Mouse (Mus musculus) forebrain, postnatal 0 days (tissue): Measurements from ENCODE around the gene I0C0044D17Rik. TPM values are rescaled to one million over a fixed set of nuclear protein-coding genes. Genes with fewer than 3 reads are reported as not detected.
A peak's percentile ranks its signal among the peaks of the same experiment; 100 is the strongest.
"Not testable (repeated sequence)": the region's sequence is repeated elsewhere in the genome, so short reads cannot be mapped to it uniquely, and the experiment has no call there.

Experiments used
- ATAC-seq: fragments of 200-750 bp; cut with Nextera tagmentation; 2 replicates; pipeline ENCODE4 v1.8.0; 2017; ENCODE audit warnings: mild to moderate bottlenecking, moderate library complexity
- DNase-seq: peaks from one replicate; pipeline ENCODE4 v3.0.0-alpha.2; 2015
- H3K27ac ChIP-seq: fragments of 300-500 bp; sonication (generic); 2 replicates; pipeline ENCODE4 v1.5.1; 2014; ENCODE audit warnings: low read depth, mild to moderate bottlenecking, antibody characterized with exemption, low read length, moderate library complexity, mixed read lengths
- H3K27me3 ChIP-seq: fragments of 300-500 bp; sonication (generic); 2 replicates; pipeline ENCODE4 v1.6.1; 2014; ENCODE audit warnings: mild to moderate bottlenecking, low read length, mixed read lengths; ENCODE audit not compliant: insufficient read depth
- H3K36me3 ChIP-seq: fragments of 300-500 bp; sonication (generic); 2 replicates; pipeline ENCODE4 v1.6.1; 2014; ENCODE audit warnings: mild to moderate bottlenecking, moderate library complexity; ENCODE audit not compliant: insufficient read depth
- H3K4me1 ChIP-seq: fragments of 300-500 bp; sonication (generic); 2 replicates; pipeline ENCODE4 v1.6.1; 2014; ENCODE audit warnings: antibody characterized with exemption; ENCODE audit not compliant: insufficient read depth
- H3K4me2 ChIP-seq: fragments of 300-500 bp; sonication (generic); 2 replicates; pipeline ENCODE4 v1.6.1; 2014; ENCODE audit warnings: low read depth, mild to moderate bottlenecking, moderate library complexity
- H3K4me3 ChIP-seq: fragments of 300-500 bp; sonication (generic); 2 replicates; pipeline ENCODE4 v1.5.1; 2014; ENCODE audit warnings: low read depth, low read length, mixed read lengths
- H3K9ac ChIP-seq: fragments of 300-500 bp; sonication (generic); 2 replicates; pipeline ENCODE4 v1.6.1; 2014; ENCODE audit warnings: mild to moderate bottlenecking
- H3K9me3 ChIP-seq: fragments of 300-500 bp; sonication (generic); 2 replicates; pipeline ENCODE4 v1.6.1; 2016; ENCODE audit warnings: low read length
- CTCF ChIP-seq: sonication (generic); IDR thresholded peaks from 2 replicates; pipeline ENCODE4 v1.5.1; 2016; ENCODE audit warnings: antibody characterized with exemption, control low read depth, low read depth
- WGBS: fragments of 180-500 bp; shearing (Covaris S2); extraction: QIAGEN DNeasy Blood & Tissue Kit; methylation state at CpG from one replicate; pipeline ENCODE4 v1.1.7; 2014; 5-methylcytosine and 5-hydroxymethylcytosine counted together
- polyA plus RNA-seq: library from polyadenylated mRNA; unstranded; fragments of >200 nt; fragmentation: Nextera tagmentation; extraction: Ambion mirVana; gene quantifications from 2 replicates; pipeline ENCODE4 v1.2.1, GENCODE M21; 2015
- total RNA-seq: library from RNA; depleted of rRNA; stranded (reverse); fragments of >200 nt; gene quantifications from 2 replicates; pipeline ENCODE4 v1.2.3, GENCODE M21; 2014; rRNA removed

The I0C0044D17Rik gene
- not detected in 2 replicates for total RNA-seq
- not detected in 2 replicates for polyA plus RNA-seq

DNA sequence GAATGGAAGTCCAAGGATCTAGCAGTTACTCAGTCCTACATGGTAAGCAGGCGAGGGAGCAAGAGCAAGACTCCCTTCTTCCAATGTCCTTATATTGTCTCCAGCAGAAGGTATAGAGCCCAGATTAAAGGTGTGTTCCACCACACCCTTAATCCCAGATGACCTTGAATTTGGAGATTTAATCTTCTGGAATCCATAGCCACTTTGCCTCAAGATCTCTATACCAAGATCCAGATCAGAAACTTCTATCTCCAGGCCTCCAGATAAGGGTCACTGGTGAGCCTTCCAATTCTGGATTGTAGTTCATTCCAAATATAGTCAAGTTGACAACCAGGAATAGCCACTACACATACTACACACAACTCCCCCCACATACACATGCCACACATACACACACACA is at the start of gene I0C0044D17Rik:
TSS of gene I0C0044D17Rik (minus strand) at position 101 of the 400 bp plus-strand sequence.
- not testable (repeated sequence) for H3K36me3 ChIP-seq, H3K27ac ChIP-seq, H3K4me1 ChIP-seq, H3K27me3 ChIP-seq, H3K4me3 ChIP-seq, H3K9me3 ChIP-seq, H3K4me2 ChIP-seq, DNase-seq, H3K9ac ChIP-seq, ATAC-seq
- WGBS = 97% methylated on average over 1 of the region's 1 CpGs

DNA sequence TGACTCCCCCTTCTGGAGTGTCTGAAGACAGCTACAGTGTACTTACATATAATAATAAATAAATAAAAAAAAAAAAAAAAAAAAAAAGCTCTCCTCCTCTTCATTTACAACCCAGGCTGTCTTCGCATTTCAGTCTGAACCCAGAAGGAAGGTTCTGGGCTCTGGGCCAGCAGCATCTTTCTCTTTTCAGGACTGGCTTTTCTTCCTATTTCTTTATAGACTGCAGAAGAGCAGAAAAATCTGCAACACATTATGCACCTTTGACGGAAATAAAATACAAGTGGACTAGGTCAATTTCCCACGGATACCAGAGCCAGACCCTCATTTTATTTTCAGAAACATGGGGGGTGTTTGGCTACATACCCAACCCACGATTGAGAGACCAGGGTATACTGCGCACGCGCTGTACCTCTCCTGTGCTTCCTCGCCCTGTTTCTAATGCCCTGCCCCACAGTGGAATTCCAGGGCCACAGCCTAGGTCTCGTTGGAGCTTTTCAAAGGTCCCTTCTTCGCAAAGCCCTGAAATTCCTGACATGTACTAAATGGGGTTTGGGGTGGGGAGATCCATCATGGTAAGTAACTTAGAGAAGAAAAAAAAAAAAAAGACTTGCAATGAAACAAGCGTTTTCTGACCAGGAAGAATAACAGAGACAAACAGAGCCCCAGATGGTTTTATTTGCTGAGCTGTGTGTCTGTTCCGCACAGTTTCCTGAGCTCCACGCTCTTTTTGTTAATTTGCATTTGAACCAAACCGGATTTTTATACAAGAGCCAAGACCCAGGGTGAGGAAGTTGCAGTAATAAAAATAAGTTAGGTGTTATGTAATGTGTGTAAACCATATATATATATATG is 42.0 kb upstream of the I0C0044D17Rik start:
- no peak overlapping the region for H3K4me3 ChIP-seq
- H3K4me1 ChIP-seq = no peaks in the 10 kb centered on the region
- H3K9ac ChIP-seq = no peak overlapping the region
- DNase-seq = peak; percentile 47
- H3K27me3 ChIP-seq = no peaks in the 10 kb centered on the region
- H3K9me3 ChIP-seq = no peaks in the 10 kb centered on the region
- ATAC-seq = no peak
- TF ChIP-seq CTCF = no peak
- H3K27ac ChIP-seq = no peak overlapping the region
- H3K36me3 ChIP-seq = no peaks in the 10 kb centered on the region
- no peak overlapping the region for H3K4me2 ChIP-seq
- 55% methylated on average over 14 of the region's 14 CpGs for WGBS

DNA sequence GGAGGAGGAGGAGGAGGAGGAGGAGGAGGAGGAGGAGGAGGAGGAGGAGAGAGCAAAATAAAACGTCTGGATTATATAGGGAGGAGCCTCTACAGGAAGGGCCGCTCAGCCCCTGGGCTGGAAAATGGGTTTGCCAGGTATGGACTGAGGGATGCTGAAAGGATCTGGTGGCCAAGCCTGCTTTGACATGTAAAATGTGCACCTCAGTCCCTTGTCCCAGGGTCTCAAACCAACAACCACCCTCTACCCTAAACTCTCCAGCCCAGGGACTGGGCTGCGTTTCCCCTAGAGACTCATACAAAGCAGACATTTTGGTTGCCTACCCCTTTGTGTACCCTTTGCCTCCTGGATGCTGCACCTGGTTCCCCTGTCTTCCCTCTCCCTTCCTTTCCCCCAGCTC is 40.9 kb upstream of the I0C0044D17Rik start:
- Histone ChIP-seq H3K4me2 (no peak overlapping the region), H3K27ac (no peak overlapping the region), H3K27me3 (no peaks in the 10 kb centered on the region), H3K4me1 (no peaks in the 10 kb centered on the region), H3K4me3 (no peak overlapping the region), H3K9me3 (no peaks in the 10 kb centered on the region), H3K9ac (no peak overlapping the region), H3K36me3 (no peaks in the 10 kb centered on the region)
- no peak for TF ChIP-seq CTCF
- WGBS = 79% methylated on average over 3 of the region's 3 CpGs
- no peak for ATAC-seq
- no peak for DNase-seq

DNA sequence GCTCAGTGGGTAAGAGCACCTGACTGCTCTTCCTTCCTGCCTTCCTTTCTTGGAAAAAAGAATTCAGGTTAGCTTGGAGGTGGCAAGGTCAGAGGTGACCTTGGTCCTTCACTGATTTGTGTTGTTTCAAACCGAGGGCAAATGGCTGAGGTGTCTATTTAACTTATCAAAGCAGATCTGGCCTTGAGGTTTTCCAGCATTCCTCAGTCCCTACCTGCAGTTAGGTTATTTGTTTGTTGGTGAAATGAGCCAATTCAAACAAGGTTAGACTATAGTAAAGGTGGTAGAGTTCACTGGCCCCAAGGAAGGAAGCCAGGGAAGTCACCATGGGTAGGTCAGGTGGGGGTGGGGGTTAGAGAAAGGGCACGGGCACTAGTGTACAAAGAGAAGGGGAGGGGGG is 40.5 kb upstream of the I0C0044D17Rik start:
- no peak for DNase-seq
- H3K4me2 ChIP-seq = no peak overlapping the region
- H3K4me1 ChIP-seq = no peaks in the 10 kb centered on the region
- WGBS = 74% methylated on average over 1 of the region's 2 CpGs
- H3K27me3 ChIP-seq = no peaks in the 10 kb centered on the region
- no peak for ATAC-seq
- H3K9ac ChIP-seq = no peak overlapping the region
- no peaks in the 10 kb centered on the region for H3K36me3 ChIP-seq
- no peak overlapping the region for H3K27ac ChIP-seq
- TF ChIP-seq CTCF = no peak
- no peak overlapping the region for H3K4me3 ChIP-seq
- H3K9me3 ChIP-seq = no peaks in the 10 kb centered on the region

DNA sequence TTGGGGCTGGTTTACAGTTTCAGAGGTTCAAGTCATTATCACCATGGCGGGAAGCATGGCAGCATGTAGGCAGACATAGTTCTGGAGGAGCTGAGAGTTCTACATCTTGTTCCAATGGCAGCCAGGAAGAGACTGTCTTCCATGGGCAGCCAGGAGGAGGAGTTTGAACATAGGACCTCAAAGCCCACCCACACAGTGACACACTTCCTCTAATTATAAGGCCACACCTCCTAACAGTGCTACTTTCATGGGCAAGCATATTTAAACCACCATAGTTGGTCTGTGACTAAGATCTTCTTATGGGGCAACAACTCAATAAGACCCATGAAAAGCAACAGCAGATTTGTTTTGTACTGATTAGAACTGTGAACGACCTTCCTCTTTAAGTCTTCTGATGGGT is 39.8 kb upstream of the I0C0044D17Rik start:
- no peak for TF ChIP-seq CTCF
- Histone ChIP-seq H3K9ac (no peak overlapping the region), H3K4me3 (no peak overlapping the region), H3K4me2 (no peak overlapping the region), H3K27ac (no peak overlapping the region), H3K27me3 (no peaks in the 10 kb centered on the region), H3K9me3 (no peaks in the 10 kb centered on the region), H3K36me3 (no peaks in the 10 kb centered on the region), H3K4me1 (no peaks in the 10 kb centered on the region)
- ATAC-seq (no peak), DNase-seq (no peak)
- 91% methylated on average over 2 of the region's 2 CpGs for WGBS

DNA sequence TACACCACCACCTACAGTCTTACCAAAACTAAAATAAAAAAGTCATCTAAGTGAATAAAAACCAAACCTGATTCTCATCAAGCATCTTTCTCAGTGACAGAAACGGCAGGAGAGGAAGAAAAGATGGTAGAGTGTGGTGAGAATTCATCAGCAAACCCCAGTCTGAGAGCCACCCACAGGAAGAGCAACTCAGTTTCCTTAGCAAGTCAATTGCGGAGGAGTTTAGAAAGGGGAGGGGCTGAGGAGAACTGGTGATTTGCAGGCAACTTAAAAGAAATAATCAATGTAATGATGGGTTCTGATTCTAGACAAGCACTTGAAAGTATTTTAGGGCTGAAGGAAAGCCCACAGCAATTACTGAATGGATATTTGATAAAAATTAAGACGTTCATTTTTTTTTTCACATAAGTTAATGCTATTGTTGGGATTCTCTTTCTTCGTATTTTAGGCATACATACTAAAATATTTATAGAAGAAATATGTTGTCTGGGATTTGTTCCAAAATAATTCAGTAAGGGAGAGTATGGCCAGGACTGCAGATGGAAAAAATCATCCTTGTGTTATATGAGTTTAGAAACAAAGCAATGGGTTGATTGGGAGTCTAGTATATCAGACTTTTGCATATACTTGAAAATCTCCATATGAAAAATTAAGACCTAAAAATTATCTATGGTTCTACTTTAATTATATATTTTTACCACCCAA is 34.7 kb upstream of the I0C0044D17Rik start:
- Histone ChIP-seq H3K4me1 (no peaks in the 10 kb centered on the region), H3K4me3 (no peak overlapping the region), H3K36me3 (no peaks in the 10 kb centered on the region), H3K27ac (no peak overlapping the region), H3K4me2 (no peak overlapping the region), H3K9me3 (no peaks in the 10 kb centered on the region), H3K9ac (no peak overlapping the region), H3K27me3 (no peaks in the 10 kb centered on the region)
- no peak for ATAC-seq
- DNase-seq = no peak
- TF ChIP-seq CTCF = no peak
- WGBS = 70% methylated on average over 4 of the region's 4 CpGs

DNA sequence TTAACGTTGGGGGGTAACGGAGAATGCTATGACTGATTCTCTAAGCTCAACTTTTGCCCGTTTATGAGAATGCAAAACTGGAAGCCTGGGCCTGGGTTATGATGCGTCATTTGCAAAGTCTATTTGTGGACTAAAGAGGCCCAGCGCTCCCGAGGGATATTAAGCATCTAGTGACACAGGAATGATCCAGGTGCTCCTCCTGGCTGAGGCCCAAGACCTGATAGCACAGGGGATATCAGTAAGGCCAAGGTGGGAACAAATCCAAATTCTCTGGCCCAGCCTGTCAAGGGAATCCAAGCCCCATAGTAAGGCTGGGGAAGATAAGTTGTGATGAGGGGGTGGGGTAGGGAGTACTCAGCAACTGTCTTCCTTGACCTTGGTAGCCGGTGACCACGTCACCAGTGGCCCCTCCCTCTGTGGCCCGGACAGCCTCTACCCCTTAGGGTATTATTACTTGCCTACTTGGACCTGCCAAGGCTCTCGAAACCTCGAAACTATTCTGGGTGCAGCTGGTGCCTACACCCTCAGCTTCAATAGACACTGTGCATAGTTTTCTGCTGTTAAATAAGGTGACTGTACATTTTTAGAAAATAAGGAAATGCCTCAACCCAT is 33.5 kb upstream of the I0C0044D17Rik start:
- Histone ChIP-seq H3K4me2 (no peak overlapping the region), H3K27ac (no peak overlapping the region), H3K27me3 (no peaks in the 10 kb centered on the region), H3K36me3 (no peaks in the 10 kb centered on the region), H3K9ac (no peak overlapping the region), H3K9me3 (no peaks in the 10 kb centered on the region), H3K4me1 (no peaks in the 10 kb centered on the region), H3K4me3 (no peak overlapping the region)
- WGBS = 73% methylated on average over 11 of the region's 11 CpGs
- no peak for TF ChIP-seq CTCF
- no peak for ATAC-seq
- no peak for DNase-seq
